Mouse (Mus musculus) liver, postnatal 0 days (tissue): ENCODE measurements at regions not wholly inside any gene's neighbourhood (a gene's known extent, or its start where the extent isn't known, plus 50 kb on each side); places are given as distances from the start of the nearest gene placed in this dataset.

ENCODE experiments used
- ATAC-seq: fragments of 200-750 bp; cut with Nextera tagmentation; 2 replicates; pipeline ENCODE4 v1.8.0; 2017; ENCODE audit warnings: mild to moderate bottlenecking, moderate library complexity
- DNase-seq: peaks from one replicate; pipeline ENCODE4 v3.0.0-alpha.2; 2016
- H3K27ac ChIP-seq: fragments of 300-500 bp; sonication (generic); 2 replicates; pipeline ENCODE4 v1.5.1; 2014; ENCODE audit warnings: antibody characterized with exemption, moderate library complexity, mild to moderate bottlenecking, low read depth
- H3K27me3 ChIP-seq: fragments of 300-500 bp; sonication (generic); 2 replicates; pipeline ENCODE4 v1.6.1; 2014; ENCODE audit warnings: low read length, control low read depth, mixed read lengths; ENCODE audit not compliant: insufficient read depth
- H3K36me3 ChIP-seq: fragments of 300-500 bp; sonication (generic); replicated peaks from 2 replicates; pipeline ENCODE4 v1.6.1; 2014; ENCODE audit warnings: mild to moderate bottlenecking, control low read depth, low read length, moderate library complexity, mixed read lengths; ENCODE audit not compliant: insufficient read depth
- H3K4me1 ChIP-seq: fragments of 300-500 bp; sonication (generic); 2 replicates; pipeline ENCODE4 v1.6.1; 2014; ENCODE audit warnings: antibody characterized with exemption, mild to moderate bottlenecking, control low read depth; ENCODE audit not compliant: insufficient read depth
- H3K4me2 ChIP-seq: fragments of 300-500 bp; sonication (generic); 2 replicates; pipeline ENCODE4 v1.6.1; 2014; ENCODE audit warnings: low read depth, mild to moderate bottlenecking, low read length, moderate library complexity, mixed read lengths
- H3K4me3 ChIP-seq: fragments of 300-500 bp; sonication (generic); 2 replicates; pipeline ENCODE4 v1.5.1; 2014; ENCODE audit warnings: low read depth, low read length
- H3K9ac ChIP-seq: fragments of 300-500 bp; sonication (generic); replicated peaks from 2 replicates; pipeline ENCODE4 v1.6.1; 2014; ENCODE audit warnings: mild to moderate bottlenecking, moderate library complexity
- H3K9me3 ChIP-seq: fragments of 300-500 bp; sonication (generic); 2 replicates; pipeline ENCODE4 v1.6.1; 2016; ENCODE audit warnings: mild to moderate bottlenecking, control low read depth, low read length, mixed read lengths
- CTCF ChIP-seq: sonication (generic); IDR thresholded peaks from 2 replicates; pipeline ENCODE4 v1.5.1; 2016; ENCODE audit warnings: antibody characterized with exemption, low read depth
- EP300 ChIP-seq: IDR thresholded peaks from 2 replicates; pipeline ENCODE4 v1.6.1; 2016; ENCODE audit warnings: antibody characterized with exemption, low read depth, mild to moderate bottlenecking
- WGBS: fragments of 180-500 bp; shearing (Covaris S2); extraction: QIAGEN DNeasy Blood & Tissue Kit; methylation state at CpG from one replicate; pipeline ENCODE4 v1.1.7; 2014; ENCODE audit not compliant: insufficient replicate concordance; 5-methylcytosine and 5-hydroxymethylcytosine counted together

DNA sequence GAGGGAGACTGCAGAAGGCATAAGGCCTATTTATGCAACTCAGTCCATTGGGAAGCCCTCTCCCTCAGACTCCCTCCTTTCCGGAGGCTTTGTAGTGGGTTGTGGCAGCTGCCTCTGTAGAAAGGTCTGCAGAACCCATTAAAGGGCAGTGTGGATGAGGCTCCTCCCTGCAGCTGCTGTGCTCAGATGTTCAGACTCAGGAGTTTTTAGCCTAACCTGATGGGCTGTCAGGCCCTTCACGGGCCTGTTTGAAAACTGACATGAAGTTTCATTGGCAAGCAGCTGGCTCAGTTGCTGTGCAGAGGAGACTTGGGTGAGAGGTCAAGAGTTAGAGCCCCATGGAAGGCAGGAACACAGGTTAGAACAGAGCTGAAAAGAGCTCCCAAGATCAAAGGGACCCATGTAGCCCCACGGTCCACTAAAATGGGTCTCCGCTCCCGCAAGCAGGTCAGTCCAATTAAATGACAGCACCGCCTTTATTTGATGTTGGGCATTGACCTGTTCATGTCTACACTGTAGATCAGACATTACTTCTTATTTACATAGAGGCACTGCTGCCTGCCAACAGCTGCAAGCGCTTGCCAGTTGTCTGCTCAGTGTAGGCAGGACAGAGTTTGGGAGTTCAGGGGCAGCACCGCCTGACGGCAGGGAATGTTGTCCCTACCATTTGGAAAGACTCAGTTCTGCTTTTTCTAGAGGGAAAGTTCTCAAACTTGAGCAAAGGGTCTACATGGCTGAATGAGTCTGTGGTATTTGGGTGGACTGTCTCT, 53.8 kb upstream of the Usp46 start:
- Histone ChIP-seq H3K9me3 (no peaks in the 10 kb centered on the region), H3K27ac (peak overlapping the region; percentile 26; the same call in 1 of the 2 replicates), H3K27me3 (no peaks in the 10 kb centered on the region), H3K4me1 (no peaks in the 10 kb centered on the region), H3K4me2 (no peak overlapping the region), H3K9ac (no peak overlapping the region), H3K4me3 (no peak overlapping the region), H3K36me3 (no peaks in the 10 kb centered on the region)
- TF ChIP-seq CTCF, result no peak
- no peak for TF ChIP-seq EP300
- peak; percentile 88 for ATAC-seq
- 67% methylated on average over 9 of the region's 9 CpGs for WGBS
- DNase-seq, result peak; percentile 42

DNA sequence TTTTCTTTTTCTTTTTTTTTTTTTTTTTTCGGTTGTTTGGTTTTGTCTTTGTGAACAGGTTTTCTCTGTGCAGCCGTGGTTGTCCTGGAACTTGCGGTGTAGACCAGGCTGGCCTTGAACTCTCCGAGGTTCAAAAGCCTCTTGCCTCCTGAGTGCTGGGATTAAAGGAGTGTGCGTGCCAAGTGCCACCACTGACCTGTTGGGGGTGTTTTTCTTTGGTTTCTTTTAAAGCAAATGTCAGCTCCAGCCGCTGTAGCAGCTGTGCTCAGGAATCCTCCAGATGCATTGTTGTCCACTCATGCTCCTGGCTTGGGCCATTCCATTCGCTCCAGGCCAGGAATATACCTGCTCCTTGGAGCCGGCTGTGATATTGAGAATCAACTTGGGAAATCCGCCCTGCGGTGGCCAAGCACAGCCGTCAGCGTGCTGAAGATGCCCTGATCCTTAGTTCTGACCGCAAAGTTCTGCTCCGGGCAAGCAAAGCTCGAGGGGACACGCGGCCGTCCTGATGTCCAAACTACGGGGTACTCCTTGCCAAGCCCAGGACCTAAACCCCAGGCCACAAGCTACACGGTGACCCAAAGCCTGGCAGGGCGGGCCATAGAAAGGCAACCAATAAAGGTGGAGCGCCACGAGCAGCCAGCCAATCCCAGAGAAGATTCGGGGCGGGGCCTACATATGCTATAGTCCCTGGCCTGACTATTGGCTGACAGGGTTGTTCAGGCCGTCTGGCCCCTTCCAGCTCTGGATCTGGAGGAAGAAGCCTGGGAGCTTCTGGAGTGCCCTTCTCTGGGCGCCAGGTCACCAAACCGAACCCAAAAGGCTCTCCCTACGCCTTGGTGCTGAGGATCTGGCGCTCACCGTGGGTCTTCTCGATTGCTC, 58.0 kb upstream of the Usp46 start:
- TF ChIP-seq EP300 (no peak), CTCF (no peak)
- WGBS, result 61% methylated on average over 32 of the region's 32 CpGs

DNA sequence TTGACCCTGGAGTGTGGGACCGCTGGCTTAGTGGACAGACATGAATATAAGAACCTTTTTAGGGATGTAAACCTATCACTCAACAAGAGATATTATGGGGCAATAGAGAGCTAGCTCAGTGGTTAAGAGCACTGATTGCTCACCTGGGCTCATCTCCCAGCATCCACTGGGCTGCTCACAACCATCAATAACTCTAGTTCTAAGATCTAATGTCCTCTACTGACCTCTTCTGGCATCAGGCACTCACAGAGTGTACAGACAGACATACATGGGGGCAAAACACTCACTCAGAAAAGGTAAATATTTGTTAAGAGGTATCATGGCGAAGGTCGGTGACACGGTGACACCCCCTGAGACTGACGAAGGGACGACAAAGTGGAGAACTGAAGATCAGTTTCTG, 59.3 kb upstream of the Usp46 start:
- ATAC-seq (peak; percentile 73), DNase-seq (no peak)
- Histone ChIP-seq H3K4me1 (no peaks in the 10 kb centered on the region), H3K4me3 (no peak overlapping the region), H3K9ac (no peak overlapping the region), H3K27me3 (no peaks in the 10 kb centered on the region), H3K9me3 (no peaks in the 10 kb centered on the region), H3K27ac (no peak overlapping the region), H3K36me3 (no peaks in the 10 kb centered on the region), H3K4me2 (no peak overlapping the region)
- no peak for TF ChIP-seq EP300
- TF ChIP-seq CTCF, result peak; percentile 51
- 66% methylated on average over 6 of the region's 6 CpGs for WGBS

More for the DNA sequence above, 58.0 kb upstream of the Usp46 start:
- Histone ChIP-seq H3K4me3 (peak overlapping the region; percentile 40), H3K27ac (no peak overlapping the region; the same call in 1 of the 2 replicates), H3K27me3 (no peaks in the 10 kb centered on the region), H3K4me1 (no peaks in the 10 kb centered on the region), H3K4me2 (peak overlapping the region; percentile 69), H3K9ac (peak overlapping the region; percentile 38; the same call in 1 of the 2 replicates), H3K36me3 (no peaks in the 10 kb centered on the region), H3K9me3 (no peaks in the 10 kb centered on the region)
- peak; percentile 80 for DNase-seq
- ATAC-seq, result peak; percentile 84

DNA sequence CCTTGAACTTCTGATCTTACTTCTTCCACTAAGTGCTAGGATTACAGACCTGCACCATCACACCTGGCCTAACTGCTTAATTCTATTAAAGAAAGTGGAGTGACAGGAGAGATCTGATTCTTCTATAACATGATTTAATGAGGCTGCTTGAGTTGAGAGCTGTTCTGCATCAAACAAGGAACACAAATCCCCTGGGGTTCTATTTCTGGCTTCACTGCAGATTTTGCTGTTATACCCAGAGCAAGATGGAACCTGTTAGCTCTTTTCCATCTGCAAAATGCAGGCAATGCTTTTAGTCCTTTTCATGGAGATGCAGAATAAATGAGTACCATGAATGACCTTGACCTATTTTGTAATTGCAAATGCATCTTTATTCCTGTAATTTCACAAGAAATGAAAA, 61.4 kb upstream of the Usp46 start:
- TF ChIP-seq EP300 (no peak), CTCF (no peak)
- DNase-seq (no peak), ATAC-seq (no peak)
- no peaks in the 10 kb centered on the region for H3K9me3 ChIP-seq
- H3K27ac ChIP-seq, result no peak overlapping the region
- H3K4me2 ChIP-seq, result no peak overlapping the region
- no peak overlapping the region for H3K9ac ChIP-seq
- H3K36me3 ChIP-seq, result no peaks in the 10 kb centered on the region
- H3K27me3 ChIP-seq, result no peaks in the 10 kb centered on the region
- H3K4me1 ChIP-seq, result no peaks in the 10 kb centered on the region
- no peak overlapping the region for H3K4me3 ChIP-seq

DNA sequence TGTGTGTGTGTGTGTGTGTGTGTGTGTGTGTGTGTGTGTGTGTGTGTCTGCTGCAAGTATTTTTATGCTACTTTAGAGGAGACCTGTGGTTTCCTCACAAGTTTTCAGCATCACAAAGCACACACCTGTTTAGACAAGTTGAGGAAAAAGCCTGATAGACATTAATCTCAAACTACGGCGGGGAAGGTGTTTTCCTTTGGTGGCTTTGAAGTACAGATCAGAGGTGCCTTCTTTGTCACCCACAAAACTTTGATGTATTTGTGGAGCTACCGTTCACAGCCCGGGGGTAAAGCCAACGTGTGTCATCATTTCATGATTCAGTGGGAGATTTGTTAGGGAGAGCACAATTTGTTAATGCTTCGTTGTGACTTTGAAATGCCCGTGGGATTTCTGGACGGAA, 62.4 kb upstream of the Rasl11b start:
- Histone ChIP-seq H3K27ac (no peak overlapping the region), H3K9me3 (no peaks in the 10 kb centered on the region), H3K4me1 (peaks cover 4% of the 10 kb centered on the region; the same call in 1 of the 2 replicates), H3K4me3 (no peak overlapping the region), H3K36me3 (no peaks in the 10 kb centered on the region), H3K9ac (no peak overlapping the region), H3K27me3 (no peaks in the 10 kb centered on the region), H3K4me2 (no peak overlapping the region)
- no peak for ATAC-seq
- TF ChIP-seq EP300 (no peak), CTCF (no peak)
- 71% methylated on average over 8 of the region's 8 CpGs for WGBS
- no peak for DNase-seq

DNA sequence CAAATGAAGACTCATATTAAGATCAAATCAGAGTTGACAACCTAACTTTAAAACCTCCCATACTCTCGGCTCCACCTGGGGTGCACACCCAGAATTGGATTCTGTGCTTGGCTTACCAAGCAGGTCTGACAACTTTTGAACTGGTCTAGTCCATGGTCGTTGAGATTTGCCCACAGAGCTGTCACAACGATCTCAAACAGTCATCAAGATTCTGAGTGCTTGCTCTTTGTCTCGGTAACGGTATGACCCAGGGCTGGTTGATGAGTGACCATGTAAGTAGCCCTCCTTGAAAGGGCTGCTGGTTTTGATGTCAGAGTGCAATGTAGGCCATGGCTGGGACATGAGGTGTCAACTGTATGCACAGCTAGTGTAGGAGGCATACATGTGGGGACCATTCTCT, 58.7 kb upstream of the Rasl11b start:
- 61% methylated on average over 5 of the region's 5 CpGs for WGBS
- H3K27ac ChIP-seq, result no peak overlapping the region
- no peak for ATAC-seq

More for the DNA sequence above, 58.7 kb upstream of the Rasl11b start:
- peaks cover 4% of the 10 kb centered on the region; the same call in 1 of the 2 replicates for H3K4me1 ChIP-seq
- no peak for TF ChIP-seq CTCF
- TF ChIP-seq EP300, result no peak
- no peak overlapping the region for H3K4me3 ChIP-seq
- no peaks in the 10 kb centered on the region for H3K27me3 ChIP-seq
- no peaks in the 10 kb centered on the region for H3K36me3 ChIP-seq
- no peak for DNase-seq
- no peak overlapping the region for H3K9ac ChIP-seq
- H3K4me2 ChIP-seq, result no peak overlapping the region
- no peaks in the 10 kb centered on the region for H3K9me3 ChIP-seq
